Mouse (Mus musculus): ENCODE results near the gene Als2.
A peak's percentile ranks its signal among the peaks of the same experiment; 100 is the strongest.

Gene Als2

GRCm38 (mm10) chr1:59166232-59166905 is 70.7 kb downstream of the Als2 start:
- DNase-seq (ENCODE audit: low read depth, low spot score): no peak

- DNase-seq (ENCODE audit: low read depth, low spot score): no peak
Observed at GRCm38 (mm10) chr1:59163918-59164317, 73.1 kb downstream of the Als2 start.

- no peak for DNase-seq (ENCODE audit: low read depth, low spot score)
Observed at GRCm38 (mm10) chr1:59163030-59163461, 74.0 kb downstream of the Als2 start, which contains the start of gene Mpp4. Gene Mpp4, minus strand, starts transcription at chr1:59163389.

- DNase-seq (ENCODE audit: low read depth, low spot score): no peak
Observed at GRCm38 (mm10) chr1:59162309-59163024, 74.6 kb downstream of the Als2 start.

GRCm38 (mm10) chr1:59161396-59161795 is 75.6 kb downstream of the Als2 start:
- no peak for DNase-seq (ENCODE audit: low read depth, low spot score)

- no peak for DNase-seq (ENCODE audit: low read depth, low spot score)
Observed at GRCm38 (mm10) chr1:59160871-59161270, 76.2 kb downstream of the Als2 start.

GRCm38 (mm10) chr1:59159136-59159535 is 77.9 kb downstream of the Als2 start:
- no peak for DNase-seq (ENCODE audit: low read depth, low spot score)

- no peak for DNase-seq (ENCODE audit: low read depth, low spot score)
Observed at GRCm38 (mm10) chr1:59158498-59158897, 78.5 kb downstream of the Als2 start.

- no peak for DNase-seq (ENCODE audit: low read depth, low spot score)
Observed at GRCm38 (mm10) chr1:59157846-59158245, 79.2 kb downstream of the Als2 start.

- DNase-seq (ENCODE audit: low read depth, low spot score): no peak
Observed at GRCm38 (mm10) chr1:59152346-59152745, 84.7 kb downstream of the Als2 start.

GRCm38 (mm10) chr1:59150542-59150941 is 86.5 kb downstream of the Als2 start:
- DNase-seq (ENCODE audit: low read depth, low spot score): no peak

- no peak for DNase-seq (ENCODE audit: low read depth, low spot score)
Observed at GRCm38 (mm10) chr1:59144543-59144942, 92.5 kb downstream of the Als2 start.

GRCm38 (mm10) chr1:59142809-59143208 is 94.2 kb downstream of the Als2 start:
- peak; percentile 51 for DNase-seq (ENCODE audit: low read depth, low spot score)

GRCm38 (mm10) chr1:59134419-59134818 is 102.6 kb downstream of the Als2 start:
- DNase-seq (ENCODE audit: low read depth, low spot score): no peak

GRCm38 (mm10) chr1:59128879-59129278 is 108.2 kb downstream of the Als2 start:
- DNase-seq (ENCODE audit: low read depth, low spot score): no peak

GRCm38 (mm10) chr1:59125558-59125957 is 111.5 kb downstream of the Als2 start:
- no peak for DNase-seq (ENCODE audit: low read depth, low spot score)

- peak; percentile 73 for DNase-seq (ENCODE audit: low read depth, low spot score)
Observed at GRCm38 (mm10) chr1:59119720-59120457, 117.1 kb downstream of the Als2 start, which contains the start of gene Tmem237. Gene Tmem237, minus strand, starts transcription at chr1:59120408.

Data from c-Kit-negative CD71-positive TER-119-positive erythroid progenitor cells, embryonic 14.5 days (primary cell).